Mouse (Mus musculus) liver, embryonic 16.5 days (tissue): ENCODE data around the gene Olfr199. TPM values are rescaled to one million over a fixed set of nuclear protein-coding genes. Genes with fewer than 3 reads are reported as not detected.
"Not testable (repeated sequence)": the region's sequence is repeated elsewhere in the genome, so short reads cannot be mapped to it uniquely, and the experiment has no call there.

Source experiments
- ATAC-seq: fragments of 200-750 bp; cut with Nextera tagmentation; 2 replicates; pipeline ENCODE4 v1.8.0; 2017; ENCODE audit warnings: low read depth, mild to moderate bottlenecking, moderate number of reproducible peaks, moderate library complexity
- H3K27ac ChIP-seq: fragments of 300-500 bp; sonication (generic); 2 replicates; pipeline ENCODE4 v1.5.1; 2014; ENCODE audit warnings: mild to moderate bottlenecking, low read length
- H3K27me3 ChIP-seq: fragments of 300-500 bp; sonication (generic); 2 replicates; pipeline ENCODE4 v1.6.1; 2014; ENCODE audit warnings: low read depth, low read length, mixed read lengths; ENCODE audit not compliant: control insufficient read depth, insufficient read depth
- H3K36me3 ChIP-seq: fragments of 300-500 bp; sonication (generic); 2 replicates; pipeline ENCODE4 v1.6.1; 2014; ENCODE audit warnings: mild to moderate bottlenecking; ENCODE audit not compliant: control insufficient read depth, insufficient read depth
- H3K4me1 ChIP-seq: fragments of 300-500 bp; sonication (generic); 2 replicates; pipeline ENCODE4 v1.6.1; 2014; ENCODE audit warnings: low read depth, low read length, mixed read lengths; ENCODE audit not compliant: control insufficient read depth
- H3K4me2 ChIP-seq: fragments of 300-500 bp; sonication (generic); 2 replicates; pipeline ENCODE4 v1.6.1; 2014; ENCODE audit warnings: low read depth, low read length, mixed read lengths
- H3K4me3 ChIP-seq: fragments of 300-500 bp; sonication (generic); 2 replicates; pipeline ENCODE4 v1.5.1; 2014; ENCODE audit warnings: low read depth, mild to moderate bottlenecking, low read length
- H3K9ac ChIP-seq: fragments of 300-500 bp; sonication (generic); 2 replicates; pipeline ENCODE4 v1.6.1; 2014; ENCODE audit warnings: low read depth, low read length
- H3K9me3 ChIP-seq: fragments of 300-500 bp; sonication (generic); replicated peaks from 2 replicates; pipeline ENCODE4 v1.6.1; 2016; ENCODE audit warnings: low read length; ENCODE audit not compliant: control insufficient read depth
- WGBS: fragments of 180-500 bp; shearing (Covaris S2); extraction: QIAGEN DNeasy Blood & Tissue Kit; methylation state at CpG from one replicate; pipeline ENCODE4 v1.1.7; 2014; ENCODE audit not compliant: insufficient replicate concordance; 5-methylcytosine and 5-hydroxymethylcytosine counted together
- polyA plus RNA-seq: library from polyadenylated mRNA; unstranded; fragments of >200 nt; fragmentation: Nextera tagmentation; extraction: Ambion mirVana; gene quantifications from 2 replicates; pipeline ENCODE4 v1.2.1, GENCODE M21; 2015

Gene Olfr199
- not detected in 2 replicates for polyA plus RNA-seq

- not testable (repeated sequence) for H3K9me3 ChIP-seq, H3K36me3 ChIP-seq, H3K4me1 ChIP-seq, H3K9ac ChIP-seq, H3K27ac ChIP-seq, H3K4me3 ChIP-seq, ATAC-seq, H3K4me2 ChIP-seq, H3K27me3 ChIP-seq
- WGBS: 41% methylated on average over 1 of the region's 1 CpGs
These were observed at the start of gene Olfr199 for GRCm38 (mm10) chr16:59219667-59220066. Olfr199 (minus strand) TSS chr16:59219767.

DNA sequence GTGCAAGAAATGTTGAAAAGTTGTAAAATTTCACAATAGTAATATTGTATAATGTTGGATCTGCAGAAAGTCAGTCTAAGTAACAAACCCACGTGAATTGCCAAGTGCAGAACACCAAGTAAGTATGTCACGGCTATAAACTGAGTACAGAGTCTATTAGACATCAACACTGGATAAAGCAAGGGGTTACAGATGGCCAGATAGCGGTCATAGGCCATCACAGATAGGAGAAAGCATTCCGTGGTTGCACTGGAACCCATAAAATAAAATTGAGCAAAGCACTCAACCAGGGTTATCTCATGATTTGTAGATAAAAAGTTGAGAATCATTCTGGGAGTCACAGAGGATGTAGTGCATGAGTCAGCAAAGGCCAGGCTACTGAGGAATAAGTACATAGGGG, 49.5 kb upstream of the Olfr199 start:
- ATAC-seq: not testable (repeated sequence)

DNA sequence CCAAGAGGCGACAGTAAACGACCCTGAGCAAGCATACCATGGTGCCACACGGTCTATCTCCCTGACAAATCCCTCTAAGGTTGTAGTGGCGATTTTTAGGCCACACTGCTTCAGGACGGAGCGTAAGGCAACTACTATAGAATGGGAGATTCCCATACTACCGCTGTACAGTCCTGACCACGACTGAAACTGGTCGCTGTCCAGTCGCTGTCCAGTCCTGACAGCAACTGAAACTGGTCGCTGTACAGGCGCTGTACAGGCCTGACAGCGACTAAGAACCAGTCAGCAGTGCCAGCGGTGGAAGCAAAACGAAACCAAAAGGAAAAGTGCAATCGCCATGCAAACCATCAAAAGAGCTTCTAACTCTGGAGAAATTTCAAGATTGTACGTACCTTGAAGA, 30.1 kb upstream of the Olfr199 start:
- H3K9me3 ChIP-seq: no peaks in the 10 kb centered on the region
- H3K4me3 ChIP-seq: no peak overlapping the region
- H3K27me3 ChIP-seq: no peaks in the 10 kb centered on the region
- H3K27ac ChIP-seq: no peak overlapping the region
- no peaks in the 10 kb centered on the region for H3K4me1 ChIP-seq
- WGBS: 67% methylated on average over 17 of the region's 17 CpGs
- no peak for ATAC-seq
- no peaks in the 10 kb centered on the region for H3K36me3 ChIP-seq
- no peak overlapping the region for H3K4me2 ChIP-seq
- no peak overlapping the region for H3K9ac ChIP-seq

More for the DNA sequence above, 49.5 kb upstream of the Olfr199 start:
- not testable (repeated sequence) for H3K27me3 ChIP-seq, H3K4me1 ChIP-seq, H3K36me3 ChIP-seq, H3K4me3 ChIP-seq, H3K9ac ChIP-seq, H3K4me2 ChIP-seq, H3K9me3 ChIP-seq, H3K27ac ChIP-seq
- 46% methylated on average over 4 of the region's 4 CpGs for WGBS

DNA sequence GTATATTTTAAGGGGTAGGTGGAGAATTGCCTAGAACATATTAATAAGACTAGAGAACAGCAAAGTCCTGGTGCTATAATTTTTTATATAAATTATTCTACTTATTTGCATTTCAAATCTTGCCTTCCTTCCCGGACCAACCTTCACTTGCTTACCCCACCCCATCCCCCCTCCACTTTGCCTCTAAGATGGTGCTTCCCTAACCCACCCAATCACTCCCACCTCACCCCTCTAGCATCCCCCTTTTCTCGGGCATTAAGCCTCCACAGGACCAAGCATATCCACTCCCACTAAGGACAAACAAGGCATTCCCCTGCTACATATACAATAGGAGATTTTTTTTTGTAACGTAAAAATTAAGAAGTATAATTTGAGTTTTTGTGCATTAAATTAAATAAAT, 1.7 kb downstream of the Olfr199 start:
- ATAC-seq, H3K27ac ChIP-seq, H3K27me3 ChIP-seq, H3K36me3 ChIP-seq, H3K4me1 ChIP-seq, H3K9ac ChIP-seq, H3K4me3 ChIP-seq, H3K9me3 ChIP-seq, H3K4me2 ChIP-seq: not testable (repeated sequence)
- WGBS: 39% methylated on average over 3 of the region's 3 CpGs

GRCm38 (mm10) chr16:59203433-59203832, 16.1 kb downstream of the Olfr199 start, which contains the start of gene Olfr198:
Olfr198 (minus strand) TSS chr16:59203533.
- not testable (repeated sequence) for H3K4me1 ChIP-seq, H3K4me3 ChIP-seq, H3K9me3 ChIP-seq, ATAC-seq, H3K27ac ChIP-seq, H3K9ac ChIP-seq, H3K36me3 ChIP-seq, H3K27me3 ChIP-seq, H3K4me2 ChIP-seq
- 37% methylated on average over 1 of the region's 1 CpGs for WGBS

DNA sequence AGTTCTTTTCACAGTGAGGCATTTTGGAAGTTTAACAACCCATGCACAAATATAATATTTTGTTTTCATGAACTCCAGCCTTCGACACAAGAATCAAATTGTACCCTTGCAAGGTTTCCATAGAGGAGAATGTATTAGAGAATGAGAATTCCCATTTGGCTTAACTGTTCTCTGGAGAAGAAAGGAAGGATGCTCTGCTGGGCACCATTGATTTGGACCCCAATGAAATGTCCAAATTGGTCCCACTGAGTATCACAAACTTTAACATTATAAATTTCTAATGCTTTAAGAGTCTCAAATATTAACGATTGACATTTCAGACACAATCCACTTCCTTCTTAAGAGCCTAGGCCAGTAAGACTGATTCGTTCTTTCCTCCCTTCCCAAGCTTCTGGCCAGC, 49.2 kb downstream of the Olfr199 start, which contains the start of gene Olfr196:
Gene Olfr196, minus strand, starts transcription at position 101 of the 400 bp plus-strand sequence.
- H3K4me1 ChIP-seq: no peaks in the 10 kb centered on the region
- H3K9me3 ChIP-seq: no peaks in the 10 kb centered on the region
- 50% methylated on average over 3 of the region's 3 CpGs for WGBS
- no peak for ATAC-seq
- no peak within 1 kb of the TSS for H3K4me3 ChIP-seq
- no peaks in the 10 kb centered on the region for H3K36me3 ChIP-seq
- no peak within 1 kb of the TSS for H3K4me2 ChIP-seq
- no peak within 1 kb of the TSS for H3K9ac ChIP-seq
- no peak within 1 kb of the TSS for H3K27ac ChIP-seq
- H3K27me3 ChIP-seq: no peaks in the 10 kb centered on the region

Other genes starting within 250 kb of the Olfr199 start
- not detected in 2 replicates for gene Olfr183, start 224.4 kb downstream of the Olfr199 start, polyA plus RNA-seq
- not detected in 2 replicates for gene Olfr186, start 189.5 kb downstream of the Olfr199 start, polyA plus RNA-seq
- not detected in 2 replicates for gene Olfr187, start 180.0 kb downstream of the Olfr199 start, polyA plus RNA-seq
- gene Olfr190, start 141.8 kb downstream of the Olfr199 start, polyA plus RNA-seq: not detected in 2 replicates
- not detected in 2 replicates for gene Olfr191, start 129.9 kb downstream of the Olfr199 start, polyA plus RNA-seq
- not detected in 2 replicates for gene Olfr193, start 107.9 kb downstream of the Olfr199 start, polyA plus RNA-seq
- gene Olfr194, start 98.7 kb downstream of the Olfr199 start, polyA plus RNA-seq: not detected in 2 replicates
- not detected in 2 replicates for gene Olfr195, start 72.7 kb downstream of the Olfr199 start, polyA plus RNA-seq
- not detected in 2 replicates for gene Olfr196, start 49.3 kb downstream of the Olfr199 start, polyA plus RNA-seq
- gene Olfr198, start 16.2 kb downstream of the Olfr199 start, polyA plus RNA-seq: not detected in 2 replicates
- 0.06 and 0.09 TPM in 2 replicates for gene Olfr201, start 52.9 kb upstream of the Olfr199 start, polyA plus RNA-seq
- not detected in 2 replicates for gene Olfr202, start 67.0 kb upstream of the Olfr199 start, polyA plus RNA-seq
- not detected in 2 replicates for gene Olfr203, start 79.1 kb upstream of the Olfr199 start, polyA plus RNA-seq
- not detected in 2 replicates for gene Olfr204, start 98.5 kb upstream of the Olfr199 start, polyA plus RNA-seq
- not detected in 2 replicates for gene Olfr205, start 111.4 kb upstream of the Olfr199 start, polyA plus RNA-seq
- gene Olfr206, start 129.5 kb upstream of the Olfr199 start, polyA plus RNA-seq: not detected in 2 replicates
- gene Olfr209, start 144.2 kb upstream of the Olfr199 start, polyA plus RNA-seq: not detected in 2 replicates
- not detected in 2 replicates for gene Gabrr3, start 187.6 kb upstream of the Olfr199 start, polyA plus RNA-seq